Mouse (Mus musculus) embryonic facial prominence, embryonic 15.5 days (tissue): ENCODE data around the gene Ccdc12. TPM values are rescaled to one million over a fixed set of nuclear protein-coding genes. Genes with fewer than 3 reads are reported as not detected.

Experiments
- ATAC-seq: fragments of 200-750 bp; cut with Nextera tagmentation; 2 replicates; pipeline ENCODE4 v1.8.0; 2017; ENCODE audit warnings: low read depth, moderate TSS enrichment; ENCODE audit not compliant: insufficient number of reproducible peaks, low FRiP score, low TSS enrichment
- H3K27ac ChIP-seq: fragments of 300-500 bp; sonication (generic); replicated peaks from 2 replicates; pipeline ENCODE4 v1.5.1; 2015; ENCODE audit warnings: mild to moderate bottlenecking, inconsistent platforms
- H3K27me3 ChIP-seq: fragments of 300-500 bp; sonication (generic); 2 replicates; pipeline ENCODE4 v1.6.1; 2015; ENCODE audit warnings: inconsistent platforms
- H3K36me3 ChIP-seq: fragments of 300-500 bp; sonication (generic); 2 replicates; pipeline ENCODE4 v1.6.1; 2015; ENCODE audit warnings: mild to moderate bottlenecking, inconsistent platforms
- H3K4me1 ChIP-seq: fragments of 300-500 bp; sonication (generic); 2 replicates; pipeline ENCODE4 v1.6.1; 2015; ENCODE audit warnings: inconsistent platforms
- H3K4me2 ChIP-seq: fragments of 300-500 bp; sonication (generic); replicated peaks from 2 replicates; pipeline ENCODE4 v1.6.1; 2015; ENCODE audit warnings: mild to moderate bottlenecking, inconsistent platforms
- H3K4me3 ChIP-seq: fragments of 300-500 bp; sonication (generic); replicated peaks from 2 replicates; pipeline ENCODE4 v1.5.1; 2015; ENCODE audit warnings: mild to moderate bottlenecking, inconsistent platforms
- H3K9ac ChIP-seq: fragments of 300-500 bp; sonication (generic); 2 replicates; pipeline ENCODE4 v1.6.1; 2015; ENCODE audit warnings: inconsistent platforms
- H3K9me3 ChIP-seq: fragments of 300-500 bp; sonication (generic); replicated peaks from 2 replicates; pipeline ENCODE4 v1.6.1; 2016; ENCODE audit warnings: inconsistent platforms
- WGBS: fragments of 180-500 bp; shearing (Covaris S2); methylation state at CpG from one replicate; pipeline ENCODE4 v1.1.7; 2015; 5-methylcytosine and 5-hydroxymethylcytosine counted together
- polyA plus RNA-seq: library from polyadenylated mRNA; unstranded; fragments of >200 nt; fragmentation: Nextera tagmentation; extraction: Ambion mirVana; gene quantifications from 2 replicates; pipeline ENCODE4 v1.2.1, GENCODE M21; 2015

Ccdc12 gene
- polyA plus RNA-seq, 1 experiment from 2014 or later: 131 TPM

DNA sequence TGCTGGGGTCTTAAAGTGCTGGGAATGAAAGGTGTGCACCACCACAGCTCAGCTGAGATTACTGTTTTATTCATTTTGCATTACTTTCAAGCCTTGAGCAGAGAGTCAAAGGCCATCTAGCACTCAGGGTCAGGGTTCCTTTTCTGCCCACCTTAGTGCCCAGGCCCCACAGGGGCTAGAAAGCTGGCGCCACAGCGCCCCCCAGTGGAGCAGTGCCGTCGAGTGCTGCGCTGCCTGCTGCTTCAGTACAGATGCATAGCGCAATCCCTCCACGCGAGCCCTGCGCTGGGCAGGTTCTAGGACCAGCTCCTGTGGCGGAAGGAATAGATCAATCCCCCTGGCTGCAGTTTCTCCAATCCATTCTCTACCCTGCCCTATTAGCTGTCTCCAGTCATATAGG is 25.1 kb upstream of the Ccdc12 start:
- no peaks in the 10 kb centered on the region for H3K9me3 ChIP-seq
- H3K27me3 ChIP-seq: peaks cover 43% of the 10 kb centered on the region
- peak overlapping the region; percentile 12; the same call in 1 of the 2 replicates for H3K4me3 ChIP-seq
- H3K4me1 ChIP-seq: peaks cover 10% of the 10 kb centered on the region; the same call in 1 of the 2 replicates
- no peak overlapping the region for H3K9ac ChIP-seq
- 0 out of 2 replicates have a peak, but pooled peaks cover 3% of the 10 kb centered on the region for H3K36me3 ChIP-seq
- 15% methylated on average over 10 of the region's 10 CpGs for WGBS
- ATAC-seq: no peak
- peak overlapping the region; percentile 32 for H3K4me2 ChIP-seq
- H3K27ac ChIP-seq: no peak overlapping the region

DNA sequence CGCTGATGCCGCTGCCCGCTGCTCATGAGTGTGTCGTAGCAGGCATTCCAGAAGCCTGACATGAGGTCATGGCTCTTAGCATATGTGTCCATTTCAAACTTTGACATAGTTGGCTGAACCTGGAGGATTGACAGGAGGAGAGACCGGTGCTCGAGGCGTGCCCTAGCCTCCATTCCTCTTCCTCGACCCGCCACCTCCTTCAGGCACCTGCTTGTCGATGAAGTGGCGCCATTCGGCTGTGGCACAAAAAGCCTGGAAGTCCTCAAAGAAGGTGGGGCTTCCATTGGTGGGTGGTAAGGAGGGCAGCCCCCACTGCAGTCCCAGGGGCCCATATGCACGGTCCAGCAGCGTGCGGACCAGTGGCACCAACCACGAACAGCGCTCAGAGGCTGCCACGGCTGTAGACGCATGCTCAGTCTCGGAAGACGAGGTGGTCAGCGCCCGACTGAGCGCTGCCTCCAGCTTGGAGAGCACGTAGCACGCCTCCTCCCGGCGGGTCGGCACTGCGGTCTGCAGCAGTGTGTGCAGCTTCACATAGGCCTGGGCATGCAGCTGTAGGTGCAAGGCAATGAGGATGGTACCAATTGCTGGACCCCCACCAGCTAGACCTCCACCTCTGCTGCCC is 24.5 kb upstream of the Ccdc12 start:
- peak overlapping the region; percentile 12; the same call in 1 of the 2 replicates for H3K4me3 ChIP-seq
- peak overlapping the region; percentile 32 for H3K4me2 ChIP-seq
- no peak overlapping the region for H3K27ac ChIP-seq
- 0 out of 2 replicates have a peak, but pooled peaks cover 3% of the 10 kb centered on the region for H3K36me3 ChIP-seq
- no peak overlapping the region for H3K9ac ChIP-seq
- peaks cover 10% of the 10 kb centered on the region; the same call in 1 of the 2 replicates for H3K4me1 ChIP-seq
- H3K9me3 ChIP-seq: no peaks in the 10 kb centered on the region
- ATAC-seq: no peak
- WGBS: 25% methylated on average over 30 of the region's 30 CpGs
- H3K27me3 ChIP-seq: peaks cover 43% of the 10 kb centered on the region

- Histone ChIP-seq H3K9me3 (no peaks in the 10 kb centered on the region), H3K4me3 (no peak overlapping the region), H3K36me3 (0 out of 2 replicates have a peak, but pooled peaks cover 3% of the 10 kb centered on the region), H3K27me3 (peaks cover 43% of the 10 kb centered on the region), H3K4me2 (no peak overlapping the region), H3K27ac (no peak overlapping the region), H3K9ac (no peak overlapping the region), H3K4me1 (peaks cover 10% of the 10 kb centered on the region; the same call in 1 of the 2 replicates)
- no peak for ATAC-seq
- WGBS: 80% methylated on average over 15 of the region's 15 CpGs
Observed at GRCm38 (mm10) chr9:110632671-110633070, 23.6 kb upstream of the Ccdc12 start.

GRCm38 (mm10) chr9:110633882-110634281 is 22.4 kb upstream of the Ccdc12 start:
- Histone ChIP-seq H3K4me3 (no peak overlapping the region), H3K27me3 (peaks cover 43% of the 10 kb centered on the region), H3K27ac (no peak overlapping the region), H3K4me1 (peaks cover 10% of the 10 kb centered on the region; the same call in 1 of the 2 replicates), H3K9me3 (no peaks in the 10 kb centered on the region), H3K4me2 (no peak overlapping the region), H3K36me3 (0 out of 2 replicates have a peak, but pooled peaks cover 6% of the 10 kb centered on the region), H3K9ac (no peak overlapping the region)
- 71% methylated on average over 17 of the region's 17 CpGs for WGBS
- ATAC-seq: no peak

- peaks cover 10% of the 10 kb centered on the region; the same call in 1 of the 2 replicates for H3K4me1 ChIP-seq
- no peak overlapping the region for H3K9ac ChIP-seq
- peaks cover 41% of the 10 kb centered on the region for H3K27me3 ChIP-seq
- ATAC-seq: no peak
- H3K9me3 ChIP-seq: no peaks in the 10 kb centered on the region
- H3K36me3 ChIP-seq: 0 out of 2 replicates have a peak, but pooled peaks cover 6% of the 10 kb centered on the region
- 7% methylated on average over 19 of the region's 19 CpGs for WGBS
- H3K4me2 ChIP-seq: no peak overlapping the region
- no peak overlapping the region for H3K4me3 ChIP-seq
- no peak overlapping the region for H3K27ac ChIP-seq
Observed at GRCm38 (mm10) chr9:110635225-110635624, 21.1 kb upstream of the Ccdc12 start.

DNA sequence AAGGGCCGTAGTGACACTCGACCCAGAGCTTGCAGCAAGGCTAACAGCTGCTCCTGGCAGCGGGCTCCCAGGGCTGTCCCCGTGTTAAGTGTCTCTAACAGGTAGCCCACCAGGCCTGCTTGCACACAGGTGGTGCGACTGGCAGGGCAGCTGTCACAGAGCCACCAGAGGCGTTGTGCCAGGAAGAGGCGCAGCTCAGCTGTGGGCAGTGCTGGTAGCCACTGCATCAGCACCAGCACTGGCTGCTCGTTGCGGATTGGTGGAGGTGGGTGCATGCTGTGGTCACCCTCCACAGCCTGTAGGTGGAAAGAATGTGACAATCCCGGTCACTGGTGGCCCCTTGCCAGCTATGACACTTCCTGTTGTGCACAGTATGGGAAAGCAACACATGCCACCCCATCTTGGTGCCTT is 17.7 kb upstream of the Ccdc12 start:
- H3K27me3 ChIP-seq: peaks cover 14% of the 10 kb centered on the region
- peak; percentile 11; the same call in 1 of the 2 replicates for ATAC-seq
- no peak overlapping the region for H3K9ac ChIP-seq
- H3K4me1 ChIP-seq: no peaks in the 10 kb centered on the region
- H3K27ac ChIP-seq: no peak overlapping the region
- no peak overlapping the region for H3K4me3 ChIP-seq
- 0 out of 2 replicates have a peak, but pooled peaks cover 3% of the 10 kb centered on the region for H3K36me3 ChIP-seq
- WGBS: 82% methylated on average over 10 of the region's 10 CpGs
- H3K4me2 ChIP-seq: no peak overlapping the region
- H3K9me3 ChIP-seq: no peaks in the 10 kb centered on the region

DNA sequence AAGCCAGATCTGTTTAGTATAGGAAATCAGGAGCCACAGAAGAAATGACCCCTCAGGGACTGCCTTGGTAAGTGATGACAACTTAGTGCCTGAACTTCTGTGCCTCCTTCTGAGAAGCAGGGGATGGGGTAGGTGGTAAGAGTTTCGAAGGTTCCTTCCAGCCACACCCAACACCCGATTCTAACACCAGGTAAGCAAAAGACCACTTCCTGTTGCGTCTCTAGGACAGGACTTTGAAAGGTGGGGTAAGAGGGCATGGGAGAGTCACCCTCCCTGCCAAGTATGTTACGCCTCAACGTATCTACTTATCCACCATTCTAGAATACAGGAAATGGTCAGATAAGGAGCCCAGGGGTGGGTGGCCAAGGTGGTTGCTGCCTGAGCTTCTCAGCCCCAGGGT is 15.3 kb upstream of the Ccdc12 start:
- 78% methylated on average over 5 of the region's 5 CpGs for WGBS
- Histone ChIP-seq H3K36me3 (0 out of 2 replicates have a peak, but pooled peaks cover 3% of the 10 kb centered on the region), H3K27ac (no peak overlapping the region), H3K9ac (no peak overlapping the region), H3K9me3 (no peaks in the 10 kb centered on the region), H3K27me3 (no peaks in the 10 kb centered on the region), H3K4me3 (no peak overlapping the region), H3K4me2 (no peak overlapping the region), H3K4me1 (no peaks in the 10 kb centered on the region)
- no peak for ATAC-seq

- Histone ChIP-seq H3K36me3 (0 out of 2 replicates have a peak, but pooled peaks cover 3% of the 10 kb centered on the region), H3K9ac (no peak overlapping the region), H3K4me3 (no peak overlapping the region), H3K27me3 (no peaks in the 10 kb centered on the region), H3K27ac (no peak overlapping the region), H3K9me3 (no peaks in the 10 kb centered on the region), H3K4me2 (no peak overlapping the region), H3K4me1 (no peaks in the 10 kb centered on the region)
- no peak for ATAC-seq
- WGBS: 47% methylated on average over 5 of the region's 5 CpGs
Observed at GRCm38 (mm10) chr9:110642812-110643524, 13.3 kb upstream of the Ccdc12 start.

- no peak for ATAC-seq
- H3K4me3 ChIP-seq: no peak overlapping the region
- no peaks in the 10 kb centered on the region for H3K4me1 ChIP-seq
- WGBS: 55% methylated on average over 9 of the region's 9 CpGs
- no peaks in the 10 kb centered on the region for H3K36me3 ChIP-seq
- no peak overlapping the region for H3K4me2 ChIP-seq
- no peak overlapping the region for H3K9ac ChIP-seq
- no peaks in the 10 kb centered on the region for H3K27me3 ChIP-seq
- no peak overlapping the region for H3K27ac ChIP-seq
- H3K9me3 ChIP-seq: no peaks in the 10 kb centered on the region
Observed at GRCm38 (mm10) chr9:110643787-110644186, 12.5 kb upstream of the Ccdc12 start.

- H3K4me2 ChIP-seq: no peak overlapping the region
Observed at GRCm38 (mm10) chr9:110644295-110644694, 12.0 kb upstream of the Ccdc12 start.

GRCm38 (mm10) chr9:110645219-110645618 is 11.1 kb upstream of the Ccdc12 start:
- Histone ChIP-seq H3K4me2 (no peak overlapping the region), H3K36me3 (no peaks in the 10 kb centered on the region), H3K27ac (no peak overlapping the region), H3K4me1 (no peaks in the 10 kb centered on the region), H3K4me3 (no peak overlapping the region), H3K9ac (no peak overlapping the region), H3K9me3 (no peaks in the 10 kb centered on the region), H3K27me3 (no peaks in the 10 kb centered on the region)
- no peak for ATAC-seq
- WGBS: 73% methylated on average over 9 of the region's 9 CpGs

More at GRCm38 (mm10) chr9:110644295-110644694, 12.0 kb upstream of the Ccdc12 start:
- no peaks in the 10 kb centered on the region for H3K36me3 ChIP-seq
- no peak overlapping the region for H3K9ac ChIP-seq
- 77% methylated on average over 10 of the region's 10 CpGs for WGBS
- H3K27me3 ChIP-seq: no peaks in the 10 kb centered on the region
- H3K9me3 ChIP-seq: no peaks in the 10 kb centered on the region
- no peak overlapping the region for H3K4me3 ChIP-seq
- ATAC-seq: no peak
- no peaks in the 10 kb centered on the region for H3K4me1 ChIP-seq
- H3K27ac ChIP-seq: no peak overlapping the region
